Mouse (Mus musculus) liver, postnatal 0 days (tissue): ENCODE data around the gene Pitpnm1.

Experiments used
- CTCF ChIP-seq: sonication (generic); IDR thresholded peaks from 2 replicates; pipeline ENCODE4 v1.5.1; 2016; ENCODE audit warnings: antibody characterized with exemption, low read depth
- EP300 ChIP-seq: IDR thresholded peaks from 2 replicates; pipeline ENCODE4 v1.6.1; 2016; ENCODE audit warnings: antibody characterized with exemption, low read depth, mild to moderate bottlenecking

- TF ChIP-seq CTCF (no peak), EP300 (no peak)
Observed at GRCm38 (mm10) chr19:4126759-4127495, 27.1 kb downstream of the Pitpnm1 start.
